Mouse (Mus musculus): ENCODE data around the gene Cacna2d2.

GRCm38 (mm10) chr9:107520331-107520730 lies 120.9 kb downstream of the Cacna2d2 start:
- TF ChIP-seq CTCF (IDR thresholded peaks at IDR 0.05; ENCODE audit: control insufficient read depth, insufficient read depth, insufficient replicate concordance, low read depth, low read length) (no peak), POLR2A (IDR thresholded peaks at IDR 0.05; ENCODE audit: control insufficient read depth, low read depth, low read length) (no peak)
